Mouse (Mus musculus): ENCODE results near the gene Ascl3. TPM values are rescaled to one million over a fixed set of nuclear protein-coding genes. Genes with fewer than 3 reads are reported as not detected.

Gene Ascl3
- polyA plus RNA-seq, 1 experiment from 2014 or later = not detected

- Histone ChIP-seq H3K4me3 (ENCODE audit: low read length) (no peak overlapping the region), H3K4me2 (replicated peaks; ENCODE audit: low read depth, low read length) (no peak overlapping the region), H3K4me1 (ENCODE audit: control insufficient read depth, insufficient read depth, low read length) (no peaks in the 10 kb centered on the region), H3K27ac (ENCODE audit: low read depth, low read length) (no peak overlapping the region), H3K36me3 (ENCODE audit: control insufficient read depth, insufficient read depth, low read length) (no peaks in the 10 kb centered on the region), H3K9me3 (ENCODE audit: control insufficient read depth, low read length) (no peaks in the 10 kb centered on the region), H3K9ac (ENCODE audit: low read depth, low read length) (no peak overlapping the region), H3K27me3 (ENCODE audit: control insufficient read depth, insufficient read depth, low read length) (no peaks in the 10 kb centered on the region)
- no peak for ATAC-seq (ENCODE audit: low FRiP score, low TSS enrichment)
- 55% methylated on average over 9 of the region's 9 CpGs for WGBS
These were observed 44.9 kb downstream of the Ascl3 start for GRCm38 (mm10) chr7:109686585-109687128.

GRCm38 (mm10) chr7:109680879-109681278 is 50.6 kb downstream of the Ascl3 start:
- ATAC-seq (ENCODE audit: low FRiP score, low TSS enrichment) = no peak
- H3K4me1 ChIP-seq (ENCODE audit: control insufficient read depth, insufficient read depth, low read length) = no peaks in the 10 kb centered on the region
- H3K9ac ChIP-seq (ENCODE audit: low read depth, low read length) = no peak overlapping the region
- no peaks in the 10 kb centered on the region for H3K27me3 ChIP-seq (ENCODE audit: control insufficient read depth, insufficient read depth, low read length)
- H3K4me2 ChIP-seq (replicated peaks; ENCODE audit: low read depth, low read length) = no peak overlapping the region
- H3K4me3 ChIP-seq (ENCODE audit: low read length) = no peak overlapping the region
- H3K36me3 ChIP-seq (ENCODE audit: control insufficient read depth, insufficient read depth, low read length) = no peaks in the 10 kb centered on the region
- H3K27ac ChIP-seq (ENCODE audit: low read depth, low read length) = no peak overlapping the region
- H3K9me3 ChIP-seq (ENCODE audit: control insufficient read depth, low read length) = no peaks in the 10 kb centered on the region
- 92% methylated on average over 1 of the region's 1 CpGs for WGBS

GRCm38 (mm10) chr7:109680284-109680683 is 51.2 kb downstream of the Ascl3 start:
- WGBS = 92% methylated on average over 2 of the region's 2 CpGs
- H3K4me3 ChIP-seq (ENCODE audit: low read length) = no peak overlapping the region
- no peaks in the 10 kb centered on the region for H3K36me3 ChIP-seq (ENCODE audit: control insufficient read depth, insufficient read depth, low read length)
- H3K9me3 ChIP-seq (ENCODE audit: control insufficient read depth, low read length) = no peaks in the 10 kb centered on the region
- no peaks in the 10 kb centered on the region for H3K27me3 ChIP-seq (ENCODE audit: control insufficient read depth, insufficient read depth, low read length)
- H3K4me1 ChIP-seq (ENCODE audit: control insufficient read depth, insufficient read depth, low read length) = no peaks in the 10 kb centered on the region
- no peak overlapping the region for H3K9ac ChIP-seq (ENCODE audit: low read depth, low read length)
- no peak overlapping the region for H3K4me2 ChIP-seq (replicated peaks; ENCODE audit: low read depth, low read length)
- ATAC-seq (ENCODE audit: low FRiP score, low TSS enrichment) = no peak
- no peak overlapping the region for H3K27ac ChIP-seq (ENCODE audit: low read depth, low read length)

Other genes with a start within 250 kb of the Ascl3 start
- gene Trim66, start 223.6 kb downstream of the Ascl3 start, polyA plus RNA-seq (2014; fragmentation: Nextera tagmentation; extraction: Ambion mirVana) = 0.04 TPM in 1 of 2 replicates, not detected in the other
- gene Rpl27a, start 212.6 kb downstream of the Ascl3 start, polyA plus RNA-seq (2014; fragmentation: Nextera tagmentation; extraction: Ambion mirVana) = 165 and 201 TPM in 2 replicates
- gene St5, start 28.1 kb downstream of the Ascl3 start, polyA plus RNA-seq (2014; fragmentation: Nextera tagmentation; extraction: Ambion mirVana) = 25.7 and 35.8 TPM in 2 replicates
- gene Akip1, start 28.0 kb downstream of the Ascl3 start, polyA plus RNA-seq (2014; fragmentation: Nextera tagmentation; extraction: Ambion mirVana) = 24.7 and 28.2 TPM in 2 replicates
- gene BC051019, start 7.9 kb downstream of the Ascl3 start, polyA plus RNA-seq (2014; fragmentation: Nextera tagmentation; extraction: Ambion mirVana) = 0.27 TPM in 1 of 2 replicates, not detected in the other
- gene Tmem9b, start 21.1 kb upstream of the Ascl3 start, polyA plus RNA-seq (2014; fragmentation: Nextera tagmentation; extraction: Ambion mirVana) = 41.1 and 46.9 TPM in 2 replicates
- gene Nrip3, start 50.3 kb upstream of the Ascl3 start, polyA plus RNA-seq (2014; fragmentation: Nextera tagmentation; extraction: Ambion mirVana) = 0.29 and 0.80 TPM in 2 replicates
- 0.34 and 0.77 TPM in 2 replicates for gene Scube2, start 134.0 kb upstream of the Ascl3 start, polyA plus RNA-seq (2014; fragmentation: Nextera tagmentation; extraction: Ambion mirVana)
- gene Dennd5a, start 228.7 kb upstream of the Ascl3 start, polyA plus RNA-seq (2014; fragmentation: Nextera tagmentation; extraction: Ambion mirVana) = 38.9 and 43.4 TPM in 2 replicates

Measured in kidney, embryonic 14.5 days (tissue).